Mouse (Mus musculus) heart, postnatal 10 days (tissue): ENCODE data around the gene Sectm1a. TPM values are rescaled to one million over a fixed set of nuclear protein-coding genes. Genes with fewer than 3 reads are reported as not detected.
"Not testable (repeated sequence)": the region's sequence is repeated elsewhere in the genome, so short reads cannot be mapped to it uniquely, and the experiment has no call there.

ENCODE experiments used
- DNase-seq, 2 experiments: peaks; one replicate each; pipeline ENCODE4 v3.0.0; 2021
- intact Hi-C: fragments of 180-260 bp; cut with DNase I; formaldehyde crosslinking; loops from one replicate; pipeline ENCODE4 v1.15.1; 2025
- total RNA-seq, 2 experiments: library from RNA; stranded (reverse); gene quantifications; 2 replicates each; pipeline ENCODE4 v1.2.3; 2021

Sectm1a gene
- not detected for total RNA-seq

DNA sequence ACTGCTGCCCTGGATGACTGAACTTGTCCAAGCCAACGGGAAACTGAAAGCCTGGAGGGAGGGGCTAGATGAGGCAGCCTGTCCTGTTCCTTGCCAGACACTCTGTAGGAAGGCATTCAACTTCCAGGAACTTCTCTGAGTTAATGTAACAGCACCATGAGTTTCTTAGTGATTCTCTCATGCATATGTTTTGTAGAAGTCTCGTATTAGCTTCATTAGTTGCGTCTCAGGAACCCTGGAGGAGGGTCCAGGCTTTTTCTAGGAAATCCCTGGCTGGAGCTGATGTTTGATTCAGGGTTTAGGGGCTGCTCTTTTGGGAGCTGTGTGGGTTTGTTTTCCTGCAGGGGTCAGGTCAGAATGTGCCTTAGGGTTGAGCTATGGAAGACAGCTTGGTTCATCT, at the start of gene Sectm1a:
Gene Sectm1a (minus strand): TSS at position 101 of the 400 bp plus-strand sequence.
- DNase-seq, result no peak
- intact Hi-C loops, result no loop called here

DNA sequence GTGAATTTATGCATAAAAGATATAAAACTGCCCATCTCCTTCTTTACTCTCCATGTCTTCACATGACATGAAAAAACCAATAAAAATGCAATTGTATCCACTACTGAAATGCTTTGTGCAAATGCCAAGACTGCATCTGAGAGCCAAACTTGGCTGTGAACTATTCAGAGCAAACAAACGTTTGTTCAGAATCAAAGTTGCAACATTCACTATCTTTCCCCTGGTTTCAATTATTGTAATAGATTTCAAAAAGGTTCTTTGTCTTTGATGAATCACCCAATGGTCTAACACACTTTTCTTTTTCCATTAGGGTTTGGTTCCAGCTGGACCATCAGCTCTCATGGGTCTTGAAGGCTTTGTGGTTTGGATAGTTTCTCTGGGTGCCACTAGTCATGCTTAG, 48.6 kb upstream of the Sectm1a start:
- intact Hi-C loops, result no loop called here
- no peak for DNase-seq

GRCm38 (mm10) chr11:121127441-121127840, 46.4 kb upstream of the Sectm1a start:
- intact Hi-C loops, result no loop called here
- DNase-seq, result no peak

GRCm38 (mm10) chr11:121126395-121126794, 45.4 kb upstream of the Sectm1a start:
- intact Hi-C loops, result no loop called here
- DNase-seq, result no peak

DNA sequence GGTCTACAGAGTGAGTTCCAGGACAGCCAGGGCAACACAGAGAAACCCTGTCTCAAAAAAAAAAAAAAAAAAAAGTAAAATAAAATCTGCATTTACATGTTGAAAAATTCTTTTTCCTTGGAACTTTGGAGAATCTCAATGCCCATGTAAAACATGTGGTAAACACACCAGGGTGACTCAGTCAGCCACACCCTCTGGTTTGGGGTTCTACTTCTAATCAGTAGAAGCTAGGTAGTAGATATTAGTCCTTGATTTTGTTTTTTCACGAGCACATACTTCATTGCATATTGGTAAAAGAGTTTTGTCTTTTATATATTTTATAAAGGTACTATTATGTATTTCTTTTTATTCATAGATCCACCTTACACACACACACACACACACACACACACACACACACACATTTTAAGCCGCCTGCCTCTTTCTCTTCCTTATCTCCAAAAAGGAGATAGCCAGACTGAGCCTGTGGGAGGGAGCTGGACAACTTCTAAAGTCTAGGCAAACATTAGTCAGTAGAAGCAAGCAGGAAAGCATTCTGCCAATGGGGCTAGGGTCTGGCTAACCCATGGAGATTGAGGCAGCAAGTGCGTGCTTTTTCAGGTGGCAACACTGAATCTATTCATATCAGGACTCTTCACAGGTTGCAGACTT, 44.6 kb upstream of the Sectm1a start:
- no peak for DNase-seq
- intact Hi-C loops, result no loop called here

- DNase-seq, result no peak
- intact Hi-C loops, result loop anchor here (5.0 kb wide), 1 partner anchor 46 kb away; no protein-coding TSS in a partner anchor
These were observed 42.4 kb upstream of the Sectm1a start for GRCm38 (mm10) chr11:121123438-121123837.

DNA sequence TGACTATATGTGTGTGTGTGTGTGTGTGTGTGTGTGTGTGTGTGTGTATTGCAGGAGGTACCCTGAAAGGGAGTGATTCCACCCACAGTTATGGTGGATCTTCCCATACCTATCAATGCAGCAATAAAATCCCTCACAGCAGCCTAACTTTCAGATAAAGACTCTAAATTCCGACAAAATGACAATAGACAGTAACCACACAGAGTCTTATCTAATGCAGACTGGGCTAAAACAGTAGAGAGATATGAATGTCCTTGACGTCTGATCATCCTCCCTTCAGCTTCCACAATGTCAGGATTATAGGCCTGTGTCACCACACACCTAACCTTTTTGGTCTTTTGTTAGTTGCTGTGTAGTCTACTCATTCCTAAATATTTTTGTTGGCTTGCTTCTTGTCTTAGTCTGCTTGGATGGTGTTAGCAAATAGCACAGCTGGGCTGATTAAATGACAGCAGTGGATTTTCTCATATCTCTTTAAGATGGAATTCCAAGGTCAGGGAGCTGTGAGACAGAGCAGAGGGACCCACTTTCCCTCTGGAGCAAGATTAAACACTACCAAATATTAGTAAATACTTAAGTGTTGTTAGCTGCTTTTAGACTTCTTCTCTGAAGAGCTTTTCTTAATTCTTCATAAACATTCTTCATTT, 41.1 kb upstream of the Sectm1a start:
- DNase-seq, result no peak
- intact Hi-C loops, result loop anchor here (5.0 kb wide), 1 partner anchor 45 kb away; no protein-coding TSS in a partner anchor

- intact Hi-C loops, result loop anchor here (5.0 kb wide), 1 partner anchor 44 kb away; no protein-coding TSS in a partner anchor
These were observed 40.1 kb upstream of the Sectm1a start for GRCm38 (mm10) chr11:121121151-121121550.

DNA sequence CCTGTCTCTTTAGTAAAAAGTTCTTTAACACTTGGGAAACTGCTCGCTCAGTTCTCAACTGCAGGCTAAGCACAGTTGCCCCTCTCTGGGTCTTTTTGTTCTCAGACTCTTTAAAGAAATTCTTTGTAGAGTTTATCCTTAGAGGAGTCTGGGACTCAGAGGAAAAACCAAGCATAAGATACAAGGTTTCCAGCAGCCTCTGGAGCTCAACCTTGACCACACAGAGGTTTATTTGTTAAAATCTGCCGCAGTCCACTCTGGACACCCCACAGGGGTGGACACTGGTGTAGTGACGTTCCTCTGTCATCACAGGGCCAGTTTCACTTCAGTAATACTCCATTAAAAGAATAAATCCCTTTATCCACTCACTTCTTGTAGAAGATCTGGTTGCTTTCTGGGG, 37.6 kb upstream of the Sectm1a start, which contains the start of gene Tex19.2:
Gene Tex19.2 (minus strand): TSS at position 101 of the 400 bp plus-strand sequence.
- no peak for DNase-seq
- intact Hi-C loops, result loop anchor here (5.0 kb wide), 1 partner anchor 101 kb away; no protein-coding TSS in a partner anchor

More at GRCm38 (mm10) chr11:121121151-121121550, 40.1 kb upstream of the Sectm1a start:
- no peak for DNase-seq

DNA sequence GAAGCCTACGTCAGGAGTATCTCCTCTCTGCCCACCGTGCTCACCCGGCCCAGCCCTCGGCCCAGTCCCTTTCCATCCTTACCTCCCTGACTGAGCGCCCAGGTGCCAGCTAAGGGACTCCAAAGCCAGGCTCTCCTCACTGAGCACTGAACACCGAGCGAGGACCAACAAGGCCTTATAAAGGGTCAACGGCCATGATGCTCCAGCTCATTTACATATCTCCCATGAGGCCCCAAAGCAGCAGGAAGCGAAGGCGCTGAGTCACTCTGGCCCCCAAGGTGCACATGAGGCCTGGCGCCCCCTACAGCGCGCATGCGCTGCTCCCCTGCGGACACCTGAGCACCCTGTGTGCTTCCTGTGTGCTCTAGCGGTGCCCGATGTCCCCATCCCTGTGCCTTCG, 37.1 kb upstream of the Sectm1a start:
- intact Hi-C loops, result loop anchor here (5.0 kb wide), 1 partner anchor 101 kb away; no protein-coding TSS in a partner anchor
- no peak for DNase-seq

- DNase-seq, result no peak
- intact Hi-C loops, result no loop called here
These were observed 31.2 kb upstream of the Sectm1a start for GRCm38 (mm10) chr11:121112091-121112775.

GRCm38 (mm10) chr11:121111601-121112000, 30.6 kb upstream of the Sectm1a start:
- no peak for DNase-seq
- intact Hi-C loops, result no loop called here

GRCm38 (mm10) chr11:121111051-121111450, 30.0 kb upstream of the Sectm1a start:
- DNase-seq, result no peak
- intact Hi-C loops, result no loop called here

DNA sequence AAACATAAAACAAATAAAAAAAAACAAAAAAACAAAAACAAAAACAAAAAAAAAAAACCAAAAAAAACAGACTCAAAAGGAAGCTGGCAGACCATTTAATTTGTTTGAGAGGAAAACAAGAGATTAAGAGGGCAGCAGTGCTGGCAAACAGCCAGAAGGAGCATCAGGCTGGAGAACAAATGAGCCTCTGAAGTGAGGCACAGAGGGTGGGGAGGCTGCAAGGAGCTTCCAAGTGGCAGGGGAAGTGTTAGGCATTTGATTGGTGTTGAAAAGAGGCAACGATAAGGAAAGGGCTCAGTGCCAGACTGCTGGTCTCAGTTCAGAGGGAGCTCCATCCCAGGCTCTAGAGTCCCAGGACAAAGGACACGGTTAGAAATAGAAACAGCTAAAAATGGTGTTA, 29.0 kb upstream of the Sectm1a start:
- intact Hi-C loops, result no loop called here
- peak; percentile 81 to 88 for DNase-seq

- DNase-seq, result peak; percentile 45 to 51
- intact Hi-C loops, result no loop called here
These were observed 27.0 kb upstream of the Sectm1a start for GRCm38 (mm10) chr11:121108061-121108460.

GRCm38 (mm10) chr11:121107242-121107641, 26.2 kb upstream of the Sectm1a start:
- intact Hi-C loops, result not testable (repeated sequence)

DNA sequence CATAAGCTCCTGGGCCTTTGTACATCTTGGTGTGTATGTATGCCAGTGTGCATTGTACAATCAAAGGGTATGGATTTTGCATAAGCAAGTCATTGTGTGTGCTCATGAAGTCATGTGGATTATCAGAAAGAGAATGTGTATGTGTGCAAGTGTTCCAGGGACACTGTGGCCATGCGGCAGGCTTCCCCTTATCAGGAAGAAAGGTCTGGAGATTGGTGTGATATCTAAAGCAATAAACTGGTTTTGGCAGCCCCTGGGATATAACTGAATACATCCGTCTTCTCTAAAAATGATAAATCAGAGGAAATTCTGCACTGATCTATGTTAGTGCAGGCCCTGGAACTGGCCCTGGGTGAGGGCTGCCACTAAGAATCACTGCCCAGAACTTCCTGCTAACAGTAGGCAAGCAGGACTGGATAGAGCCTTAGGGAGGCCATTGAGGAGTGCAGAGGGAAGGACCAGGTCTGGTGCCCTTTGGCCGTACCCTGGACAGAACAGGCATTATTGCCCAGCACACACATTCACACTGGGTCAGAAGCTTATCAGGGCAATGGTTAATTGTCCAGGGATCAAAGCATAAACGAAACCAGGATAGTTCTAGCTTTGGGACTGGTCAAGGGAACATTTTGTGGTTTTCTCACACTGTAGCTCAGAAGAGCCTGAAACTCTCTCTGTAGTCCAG, 20.2 kb upstream of the Sectm1a start:
- no peak for DNase-seq
- intact Hi-C loops, result no loop called here

More at GRCm38 (mm10) chr11:121107242-121107641, 26.2 kb upstream of the Sectm1a start:
- not testable (repeated sequence) for DNase-seq

GRCm38 (mm10) chr11:121100692-121101091, 19.7 kb upstream of the Sectm1a start:
- no peak for DNase-seq
- intact Hi-C loops, result no loop called here

DNA sequence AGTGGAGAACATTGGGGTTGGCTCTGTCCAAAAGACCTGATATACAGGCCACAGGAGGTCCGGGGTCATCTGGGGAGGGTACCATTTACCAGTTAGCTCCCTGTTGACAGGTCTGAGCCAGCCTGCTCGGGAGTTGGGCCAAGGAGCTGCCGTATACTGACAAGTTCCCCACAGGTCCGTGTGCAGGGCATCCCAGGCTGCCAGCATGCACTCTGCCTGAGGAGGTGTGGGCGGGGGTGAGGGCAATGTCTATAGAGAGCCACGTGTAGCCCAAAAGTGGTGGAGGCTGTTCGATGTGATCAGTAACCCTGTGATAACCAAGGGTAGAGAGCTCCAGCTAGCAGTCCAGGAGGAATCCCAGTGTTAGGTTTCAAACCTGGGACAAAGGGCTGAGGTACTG, 18.7 kb upstream of the Sectm1a start:
- DNase-seq, result no peak
- intact Hi-C loops, result no loop called here
